Mouse (Mus musculus): ENCODE measurements around the gene Fancf.

GRCm38 (mm10) chr7:51865336-51865735 is 3.3 kb upstream of the Fancf start:
- TF ChIP-seq CTCF (IDR thresholded peaks at IDR 0.05; ENCODE audit: low read depth, low read length) (no peak), POLR2A (IDR thresholded peaks at IDR 0.05; ENCODE audit: insufficient read depth, low read length) (no peak)

Data from ES-Bruce4 (cell line).